10 mouse cellular contexts compared by ENCODE assay signal in the genomic region with DNA sequence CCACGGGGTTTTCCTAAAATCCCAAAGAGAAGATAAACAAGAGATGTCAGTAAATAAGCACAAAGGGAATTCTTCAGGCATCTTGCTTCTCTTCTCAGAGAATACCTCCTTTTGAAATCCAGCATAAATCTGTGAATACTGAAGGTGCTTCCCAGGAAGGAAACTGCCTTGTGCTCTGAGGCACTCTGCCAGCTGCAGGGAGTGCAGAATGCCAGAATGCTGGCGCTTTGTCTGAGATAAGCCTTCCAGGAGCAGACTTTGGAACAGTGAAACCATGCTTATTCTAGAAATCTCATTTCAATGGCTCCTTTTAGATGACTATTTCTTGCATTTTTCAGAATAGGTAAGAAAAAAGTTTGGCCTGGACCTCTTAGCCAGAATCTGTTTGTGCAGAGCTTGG.
DNase-seq lines count a peak whose midpoint lies in the region.
"Had no signal": no experiment of that assay in that cellular context is flagged by ENCODE, and none has a peak within 500 bp of the region (broad histone marks: within the 10 kb centered on the region; RNA-seq: fewer than 3 reads in every experiment).

No protein-coding gene starts in this region.

- DNase-seq in frontal cortex, postnatal 36 days (ENCODE audit: low spot score in 2 of 2) = peak; percentile 17 to 38
- DNase-seq in frontal cortex, postnatal 10 days (ENCODE audit: low spot score in 2 of 2) = no peak
- peak; percentile 6 for DNase-seq in brain, embryonic 18.5 days (ENCODE audit: low read depth, low spot score)
- peak; percentile 10 for DNase-seq in left cerebral cortex, adult 11 months (ENCODE audit: low spot score)
- DNase-seq in right cerebral cortex, postnatal 14 days = peak; percentile 25
- no peak for DNase-seq in spleen, postnatal 10 days (ENCODE audit: low spot score in 2 of 2)
- no peak for DNase-seq in urinary bladder, postnatal 14 days (ENCODE audit: low spot score)
- DNase-seq: cerebellum, adult 8-10 months; gastrocnemius, postnatal 25 days; liver, postnatal 0 days had no signal

Comparison
In these comparisons a context has a peak if more than half of its experiments do, and no peak if none do; other contexts are left out.
1. DNase-seq: peak in frontal cortex, postnatal 36 days (2 of 2), brain, embryonic 18.5 days (single experiment), left cerebral cortex, adult 11 months (single experiment) and right cerebral cortex, postnatal 14 days (single experiment); none in frontal cortex, postnatal 10 days (0 of 2), spleen, postnatal 10 days (0 of 2) and urinary bladder, postnatal 14 days (single experiment).